Mouse (Mus musculus): Measurements from ENCODE around the gene Ndst4. TPM values are rescaled to one million over a fixed set of nuclear protein-coding genes. Genes with fewer than 3 reads are reported as not detected.

Ndst4 gene
- 110 TPM for polyA plus RNA-seq (2014; fragmentation: Illumina TruSeq; extraction: RNeasy Lipid Tissue Mini Kit (QIAGEN cat#74804); ENCODE audit: low read depth, low replicate concordance)

GRCm38 (mm10) chr3:125403601-125404396 is at the start of gene Ndst4:
Ndst4 (plus strand) TSS chr3:125404076.

